Mouse (Mus musculus): Measurements from ENCODE around the gene Camp.

DNA sequence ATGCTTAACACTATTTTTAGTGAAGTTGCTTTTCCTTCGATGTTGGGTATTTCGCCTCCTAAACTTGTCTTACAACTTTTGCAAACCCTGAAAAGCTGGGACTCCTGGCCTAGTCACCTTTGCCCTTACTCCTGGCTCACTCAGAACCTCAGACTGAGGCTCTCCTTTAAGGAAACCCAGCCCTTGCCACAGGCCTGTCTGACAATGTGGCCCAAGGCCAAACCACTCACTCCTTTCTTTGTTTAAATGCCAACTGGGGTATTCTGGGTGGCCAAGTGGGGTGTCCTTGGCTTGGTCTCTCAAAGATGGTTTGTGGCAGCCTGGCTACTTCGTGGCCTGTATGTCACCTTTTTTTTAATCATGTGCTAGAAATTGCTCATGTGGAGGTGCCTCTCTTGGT lies 27.3 kb upstream of the Camp start:
- no peak for TF ChIP-seq CTCF (conservative IDR thresholded peaks at IDR 0.05; ENCODE audit: insufficient read depth, insufficient read length, low read depth, low read length)
- TF ChIP-seq POLR2A (IDR thresholded peaks at IDR 0.05; ENCODE audit: low read depth, low read length), result no peak
